Mouse (Mus musculus) bone marrow macrophage, adult 2 months (primary cell): ENCODE results near the gene Mplkip.

Source experiments
- CTCF ChIP-seq: IDR thresholded peaks from 2 replicates; pipeline ENCODE4 v1.5.1; 2012; ENCODE audit warnings: low read depth, mild to moderate bottlenecking, low read length, moderate library complexity
- POLR2A ChIP-seq: IDR thresholded peaks from 2 replicates; pipeline ENCODE4 v1.6.1; 2012; ENCODE audit warnings: mild to moderate bottlenecking, low read depth, low read length, borderline replicate concordance

DNA sequence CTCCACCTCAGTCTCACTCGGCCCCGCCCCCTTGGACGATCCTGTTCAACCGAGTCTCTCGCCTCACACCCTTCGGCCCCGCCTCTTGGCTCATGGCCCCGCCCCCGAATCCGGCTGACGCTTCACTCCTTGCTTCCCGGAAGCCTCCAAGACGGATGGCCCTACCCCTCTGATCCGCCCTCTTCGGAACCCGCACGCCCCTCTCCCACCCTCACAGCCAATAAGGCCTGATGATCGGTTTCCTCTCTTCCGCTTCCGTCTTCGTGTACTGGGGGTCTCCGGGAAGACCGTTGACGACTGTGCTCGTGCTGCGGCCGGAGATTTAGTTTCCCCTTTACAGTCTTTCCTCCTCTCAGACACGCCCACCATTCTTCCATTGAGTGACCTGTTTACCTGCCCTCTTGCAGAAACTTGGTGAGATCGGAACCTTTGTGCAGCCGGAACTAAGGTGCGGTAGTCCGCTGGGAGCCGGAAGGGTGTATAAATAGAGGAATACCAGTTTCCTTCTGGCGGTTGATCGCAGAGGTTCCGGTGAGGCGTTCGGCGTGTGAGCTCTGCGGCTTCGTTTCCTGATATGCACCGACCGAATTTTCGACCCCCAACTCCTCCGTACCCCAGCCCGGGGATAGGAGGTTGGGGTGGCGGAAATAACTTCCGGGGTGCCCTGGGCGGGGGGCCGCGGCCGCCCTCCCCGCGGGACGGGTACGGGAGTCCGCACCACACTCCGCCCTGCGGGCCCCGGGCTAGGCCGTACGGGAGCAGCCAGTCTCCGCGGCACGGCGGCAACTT, at the start of gene Mplkip, which contains the start of gene Sugct:
- TF ChIP-seq CTCF: no peak
- TF ChIP-seq POLR2A: no peak
